Mouse (Mus musculus) lung, embryonic 15.5 days (tissue): ENCODE results near the gene Skap1. TPM values are rescaled to one million over a fixed set of nuclear protein-coding genes. Genes with fewer than 3 reads are reported as not detected.

Experiments
- ATAC-seq: fragments of 200-750 bp; cut with Nextera tagmentation; 2 replicates; pipeline ENCODE4 v1.8.0; 2017; ENCODE audit warnings: moderate number of reproducible peaks, borderline replicate concordance; ENCODE audit not compliant: low FRiP score, low TSS enrichment; ENCODE audit errors: extremely low read depth
- H3K27ac ChIP-seq: fragments of 300-500 bp; sonication (generic); 2 replicates; pipeline ENCODE4 v1.5.1; 2015; ENCODE audit warnings: moderate library complexity, mild to moderate bottlenecking, inconsistent platforms
- H3K27me3 ChIP-seq: fragments of 300-500 bp; sonication (generic); 2 replicates; pipeline ENCODE4 v1.6.1; 2015; ENCODE audit warnings: inconsistent platforms
- H3K36me3 ChIP-seq: fragments of 300-500 bp; sonication (generic); 2 replicates; pipeline ENCODE4 v1.6.1; 2015; ENCODE audit warnings: inconsistent platforms
- H3K4me1 ChIP-seq: fragments of 300-500 bp; sonication (generic); 2 replicates; pipeline ENCODE4 v1.6.1; 2015; ENCODE audit warnings: inconsistent platforms
- H3K4me2 ChIP-seq: fragments of 300-500 bp; sonication (generic); 2 replicates; pipeline ENCODE4 v1.6.1; 2015; ENCODE audit warnings: inconsistent platforms, mild to moderate bottlenecking, moderate library complexity
- H3K4me3 ChIP-seq: fragments of 300-500 bp; sonication (generic); 2 replicates; pipeline ENCODE4 v1.5.1; 2015; ENCODE audit warnings: mild to moderate bottlenecking, inconsistent platforms
- H3K9ac ChIP-seq: fragments of 300-500 bp; sonication (generic); 2 replicates; pipeline ENCODE4 v1.6.1; 2015; ENCODE audit warnings: inconsistent platforms
- H3K9me3 ChIP-seq: fragments of 300-500 bp; sonication (generic); 2 replicates; pipeline ENCODE4 v1.6.1; 2016; ENCODE audit warnings: inconsistent platforms
- WGBS: fragments of 180-500 bp; shearing (Covaris S2); methylation state at CpG from one replicate; pipeline ENCODE4 v1.1.7; 2015; 5-methylcytosine and 5-hydroxymethylcytosine counted together
- polyA plus RNA-seq: library from polyadenylated mRNA; unstranded; fragments of >200 nt; fragmentation: Nextera tagmentation; extraction: Ambion mirVana; gene quantifications from 2 replicates; pipeline ENCODE4 v1.2.1, GENCODE M21; 2015

Skap1 gene
- polyA plus RNA-seq, 1 experiment from 2014 or later = 6.6 TPM

DNA sequence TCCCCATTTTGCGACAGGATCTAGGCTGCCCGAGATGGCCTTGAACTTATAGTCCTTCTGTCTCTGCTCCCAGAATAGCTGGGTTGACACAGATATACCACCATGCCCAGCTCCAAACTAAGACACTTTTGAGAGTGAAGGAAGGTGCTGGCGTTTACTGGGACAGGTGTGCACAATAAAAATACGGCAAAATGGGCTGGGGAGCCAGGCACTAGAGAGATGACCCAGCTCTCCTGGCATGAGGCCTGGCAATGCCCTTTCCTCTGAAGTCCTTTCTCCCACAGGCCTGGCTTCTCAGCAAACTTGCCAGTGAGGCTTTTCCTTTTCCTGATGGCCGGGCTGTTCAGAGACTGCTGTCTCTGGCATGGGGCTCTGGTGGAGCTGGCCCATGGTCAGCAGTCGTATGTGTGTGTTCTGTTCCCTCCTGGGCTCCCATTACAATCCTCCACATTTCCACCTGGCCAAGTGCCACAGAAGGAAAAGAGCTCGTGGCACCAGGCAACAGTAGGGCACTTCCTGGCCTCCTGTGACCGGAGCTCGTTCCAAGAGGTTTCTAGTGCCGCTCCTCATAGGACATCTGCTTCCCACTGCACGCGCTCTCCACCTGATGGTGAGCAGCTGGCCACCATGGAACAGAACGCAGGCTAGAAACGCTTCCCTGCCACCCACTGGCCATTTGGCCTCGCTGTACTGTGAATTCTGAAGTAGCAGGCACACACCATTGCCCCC is 298.5 kb downstream of the Skap1 start:
- 64% methylated on average over 15 of the region's 15 CpGs for WGBS

DNA sequence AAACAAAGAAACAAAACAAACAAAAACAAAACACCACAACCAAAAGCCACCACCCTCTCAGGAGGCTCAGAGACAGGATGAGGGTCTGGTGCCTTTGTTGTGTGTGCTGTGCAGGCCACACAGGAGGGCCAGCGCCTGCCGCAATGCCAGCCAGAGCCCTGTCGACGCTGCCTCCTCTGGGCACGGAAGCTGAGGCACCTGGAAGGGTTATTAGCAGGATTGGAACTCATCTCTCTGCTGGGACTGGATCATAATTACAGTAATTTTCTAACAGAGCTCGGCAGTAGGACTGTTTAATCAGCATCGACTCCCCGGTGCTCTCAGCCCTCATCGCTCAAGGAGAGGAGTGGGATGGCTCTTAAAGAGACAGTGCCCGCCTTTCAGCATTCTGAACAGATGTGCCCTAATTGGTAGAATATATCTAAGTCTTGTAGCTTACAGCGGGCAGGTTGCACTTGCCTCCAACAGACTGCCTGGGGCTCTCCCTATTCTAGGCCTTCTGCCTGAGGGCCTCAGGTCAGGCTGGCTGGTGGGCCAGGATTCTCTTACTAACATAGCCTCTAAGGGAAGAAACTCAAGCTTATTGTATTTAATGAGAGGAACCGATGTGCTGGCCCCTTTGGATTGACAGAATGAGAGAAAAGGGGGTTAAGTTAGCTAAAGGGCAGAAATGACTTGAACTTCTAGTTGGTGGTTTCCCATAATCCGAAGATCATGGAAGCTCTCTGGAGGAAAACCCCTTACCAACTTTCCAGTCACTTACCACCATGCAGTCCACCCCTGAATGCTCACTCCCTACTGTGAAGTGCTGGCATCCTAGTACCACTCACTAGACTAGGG is 300.3 kb downstream of the Skap1 start:
- WGBS = 49% methylated on average over 13 of the region's 13 CpGs
- Histone ChIP-seq H3K4me2 (no peak overlapping the region), H3K27ac (0 out of 2 replicates have a peak overlapping the region, but pooled peaks have one; percentile 60), H3K4me1 (peaks cover 18% of the 10 kb centered on the region; the same call in 1 of the 2 replicates), H3K36me3 (peaks cover 10% of the 10 kb centered on the region; the same call in 1 of the 2 replicates), H3K4me3 (no peak overlapping the region), H3K27me3 (no peaks in the 10 kb centered on the region), H3K9me3 (no peaks in the 10 kb centered on the region), H3K9ac (no peak overlapping the region)
- ATAC-seq = no peak

More for the DNA sequence above, 298.5 kb downstream of the Skap1 start:
- ATAC-seq = no peak
- H3K9ac ChIP-seq = no peak overlapping the region
- H3K4me1 ChIP-seq = peaks cover 6% of the 10 kb centered on the region; the same call in 1 of the 2 replicates
- H3K4me3 ChIP-seq = no peak overlapping the region
- no peaks in the 10 kb centered on the region for H3K27me3 ChIP-seq
- H3K4me2 ChIP-seq = no peak overlapping the region
- H3K36me3 ChIP-seq = no peaks in the 10 kb centered on the region
- no peaks in the 10 kb centered on the region for H3K9me3 ChIP-seq
- H3K27ac ChIP-seq = no peak overlapping the region

DNA sequence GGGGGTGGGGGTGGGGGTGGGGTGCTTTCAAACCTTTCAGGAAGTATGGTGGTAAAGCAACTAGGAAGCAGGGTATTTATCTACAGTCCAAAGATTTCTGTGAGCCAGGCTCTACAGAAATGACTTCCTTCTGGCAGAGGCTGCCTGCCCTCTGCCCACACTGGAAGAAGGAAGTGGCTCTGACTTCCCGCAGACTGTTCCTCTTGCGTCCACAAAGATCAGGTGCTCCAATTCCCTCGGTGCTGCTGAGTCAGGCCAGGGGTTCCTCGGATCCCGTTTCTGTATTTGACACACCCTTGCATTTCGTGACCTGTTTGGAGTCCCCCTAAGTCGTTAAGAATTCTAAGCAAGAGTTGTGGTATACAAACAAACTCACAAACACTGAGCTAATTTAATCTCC is 301.3 kb downstream of the Skap1 start:
- no peaks in the 10 kb centered on the region for H3K27me3 ChIP-seq
- H3K4me2 ChIP-seq = no peak overlapping the region
- WGBS = 54% methylated on average over 7 of the region's 7 CpGs
- no peak overlapping the region for H3K9ac ChIP-seq
- H3K4me3 ChIP-seq = no peak overlapping the region
- peaks cover 17% of the 10 kb centered on the region for H3K36me3 ChIP-seq
- peak overlapping the region; percentile 60 for H3K27ac ChIP-seq
- H3K4me1 ChIP-seq = peaks cover 18% of the 10 kb centered on the region; the same call in 1 of the 2 replicates
- ATAC-seq = peak; percentile 47; the same call in 1 of the 2 replicates
- H3K9me3 ChIP-seq = no peaks in the 10 kb centered on the region

DNA sequence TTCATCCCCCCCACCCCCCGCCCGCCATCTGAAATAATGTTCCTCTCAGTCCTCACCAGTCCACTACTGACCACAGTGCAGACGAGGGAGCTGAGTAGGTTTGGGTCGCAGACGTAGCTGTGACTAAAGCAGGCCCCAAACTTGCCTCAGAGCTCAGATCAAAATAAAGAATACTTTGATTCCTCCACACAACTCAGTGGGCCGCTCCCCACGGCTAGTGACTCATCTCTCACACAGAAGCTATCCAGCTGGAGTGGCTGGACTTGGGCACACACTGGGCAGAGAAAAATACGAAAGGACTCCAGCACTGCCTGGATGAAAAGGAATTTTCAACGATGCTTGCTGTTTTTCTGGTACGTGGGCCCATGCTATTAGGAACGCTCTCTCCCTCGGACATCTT is 302.2 kb downstream of the Skap1 start:
- ATAC-seq = no peak
- Histone ChIP-seq H3K27me3 (no peaks in the 10 kb centered on the region), H3K36me3 (peaks cover 24% of the 10 kb centered on the region), H3K4me3 (no peak overlapping the region), H3K27ac (no peak overlapping the region), H3K9me3 (no peaks in the 10 kb centered on the region), H3K4me2 (no peak overlapping the region), H3K4me1 (peaks cover 18% of the 10 kb centered on the region; the same call in 1 of the 2 replicates), H3K9ac (no peak overlapping the region)
- 72% methylated on average over 12 of the region's 12 CpGs for WGBS

DNA sequence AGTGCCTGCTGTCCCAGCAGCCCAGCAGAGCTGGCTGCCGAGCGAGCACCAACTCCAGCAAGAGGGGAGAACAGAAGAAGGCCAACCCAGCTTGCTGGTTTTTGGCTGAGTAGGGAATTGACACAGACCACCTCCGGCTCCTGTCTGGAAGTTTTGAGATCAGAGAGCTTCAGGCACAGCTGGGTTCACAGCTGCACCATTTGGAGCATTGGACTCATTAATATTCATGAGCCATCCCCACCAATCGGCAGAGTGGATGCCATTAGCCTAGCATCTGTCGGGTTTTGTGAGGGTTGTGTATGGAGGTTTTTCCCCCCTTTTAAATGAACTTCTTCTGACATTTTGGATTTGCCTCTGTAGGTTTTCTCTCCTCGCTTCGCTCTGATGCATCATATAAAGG is 302.7 kb downstream of the Skap1 start:
- Histone ChIP-seq H3K27ac (no peak overlapping the region), H3K9me3 (no peaks in the 10 kb centered on the region), H3K27me3 (no peaks in the 10 kb centered on the region), H3K4me1 (peaks cover 18% of the 10 kb centered on the region; the same call in 1 of the 2 replicates), H3K9ac (no peak overlapping the region), H3K4me3 (no peak overlapping the region), H3K4me2 (no peak overlapping the region), H3K36me3 (peaks cover 24% of the 10 kb centered on the region)
- ATAC-seq = no peak
- WGBS = 56% methylated on average over 7 of the region's 7 CpGs

DNA sequence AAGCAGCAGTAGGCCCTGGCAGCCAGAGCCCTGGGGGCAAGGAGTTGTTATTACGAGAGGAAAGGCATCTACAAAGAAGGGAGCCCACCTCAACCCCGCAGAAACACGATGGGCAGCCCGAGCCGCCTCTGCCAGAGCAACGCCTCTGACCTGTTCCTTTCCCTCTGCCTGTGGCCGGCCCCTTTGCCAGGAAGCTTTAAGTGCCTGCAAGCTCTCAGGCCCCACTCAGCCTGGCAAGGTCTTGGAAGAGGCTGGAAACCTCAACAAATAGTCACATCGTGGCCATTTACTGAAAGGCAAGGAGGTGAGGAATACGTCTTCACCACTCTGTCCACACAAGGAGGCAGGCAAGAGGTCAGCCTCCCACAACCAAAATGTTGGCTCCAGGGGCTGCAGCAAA is 303.8 kb downstream of the Skap1 start:
- peak overlapping the region; percentile 2; the same call in 1 of the 2 replicates for H3K4me2 ChIP-seq
- peaks cover 13% of the 10 kb centered on the region; the same call in 1 of the 2 replicates for H3K4me1 ChIP-seq
- ATAC-seq = no peak
- no peaks in the 10 kb centered on the region for H3K9me3 ChIP-seq
- no peaks in the 10 kb centered on the region for H3K27me3 ChIP-seq
- H3K36me3 ChIP-seq = peaks cover 35% of the 10 kb centered on the region
- 44% methylated on average over 9 of the region's 9 CpGs for WGBS
- no peak overlapping the region for H3K9ac ChIP-seq
- H3K27ac ChIP-seq = peak overlapping the region; percentile 80
- no peak overlapping the region for H3K4me3 ChIP-seq

DNA sequence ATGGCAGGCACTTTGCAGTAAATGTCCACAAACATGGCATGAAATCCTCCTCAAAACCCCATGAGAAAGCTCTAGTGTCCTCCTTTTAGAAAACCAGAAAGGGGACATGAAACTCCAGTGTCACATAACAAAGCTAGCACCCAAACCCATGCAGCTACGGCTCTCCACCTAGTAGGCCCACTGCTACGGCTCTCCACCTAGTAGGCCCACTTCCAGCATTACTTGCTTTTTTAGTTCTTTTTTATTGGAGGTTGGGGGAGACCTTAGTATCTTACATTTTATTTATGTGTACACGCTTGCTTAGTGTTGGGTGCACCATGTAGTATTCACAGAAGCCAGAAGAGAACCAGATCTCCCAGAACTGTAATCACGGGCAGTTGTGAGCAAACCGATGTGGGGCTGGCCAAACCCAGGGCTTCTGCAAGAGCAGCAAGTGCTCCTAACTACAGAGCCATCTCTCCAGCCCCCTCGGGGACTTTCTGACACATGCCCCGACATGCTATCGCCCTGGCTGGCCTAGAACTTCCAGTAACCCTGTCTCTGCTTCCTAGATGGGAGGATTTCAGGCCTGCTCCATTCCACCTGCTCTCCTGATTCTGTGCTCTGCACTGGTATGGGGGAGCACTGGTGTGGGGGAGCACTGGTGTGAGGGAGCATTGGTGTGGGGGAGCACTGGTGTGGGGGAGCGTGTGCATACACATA is 307.0 kb downstream of the Skap1 start:
- Histone ChIP-seq H3K27me3 (no peaks in the 10 kb centered on the region), H3K9ac (no peak overlapping the region), H3K4me3 (no peak overlapping the region), H3K9me3 (no peaks in the 10 kb centered on the region), H3K36me3 (peaks cover 35% of the 10 kb centered on the region), H3K4me1 (peaks cover 16% of the 10 kb centered on the region), H3K4me2 (no peak overlapping the region), H3K27ac (no peak overlapping the region)
- WGBS = 96% methylated on average over 9 of the region's 9 CpGs
- ATAC-seq = no peak

DNA sequence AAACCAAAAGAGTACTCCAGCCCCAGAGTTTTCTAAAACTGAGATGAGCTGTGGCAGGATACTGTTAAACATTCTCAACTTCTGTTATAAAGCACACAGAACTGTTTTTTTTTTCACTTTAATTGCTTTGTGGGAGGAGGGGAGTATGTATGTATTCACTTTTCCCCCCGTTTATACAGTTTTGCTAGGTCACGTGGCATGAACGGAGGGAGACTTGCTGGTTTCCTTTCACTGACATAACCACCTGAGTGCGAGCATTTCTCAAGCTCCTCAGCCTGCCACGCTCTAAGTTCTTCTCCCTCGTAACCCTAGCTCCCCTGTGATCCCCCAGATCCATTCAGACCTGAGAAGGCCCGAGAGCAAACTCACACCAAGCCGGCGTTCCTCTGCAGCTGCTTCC is 308.0 kb downstream of the Skap1 start:
- Histone ChIP-seq H3K9ac (no peak overlapping the region), H3K36me3 (peaks cover 35% of the 10 kb centered on the region), H3K9me3 (no peaks in the 10 kb centered on the region), H3K4me2 (no peak overlapping the region), H3K27me3 (no peaks in the 10 kb centered on the region), H3K4me1 (peaks cover 22% of the 10 kb centered on the region), H3K27ac (no peak overlapping the region), H3K4me3 (no peak overlapping the region)
- 83% methylated on average over 9 of the region's 9 CpGs for WGBS
- ATAC-seq = no peak

DNA sequence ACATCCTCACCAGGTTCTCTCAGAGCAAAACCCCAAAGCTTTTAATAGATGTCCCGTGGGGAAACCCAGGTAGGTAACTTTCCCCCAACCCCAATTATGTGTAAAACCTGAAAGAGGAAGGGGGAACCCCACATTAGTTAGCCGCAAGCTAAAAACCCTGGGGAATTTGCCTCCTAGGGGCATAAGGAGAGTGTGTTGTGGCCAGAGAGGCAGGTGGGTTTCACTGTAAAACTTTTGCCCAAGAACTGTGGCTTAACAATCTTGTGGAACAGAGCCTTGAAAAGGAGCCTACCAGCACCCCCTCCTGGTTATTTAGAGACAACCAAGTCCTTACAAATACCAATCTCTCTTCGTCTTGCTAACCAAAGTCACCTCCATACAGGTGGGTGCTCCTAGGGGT is 310.1 kb downstream of the Skap1 start:
- Histone ChIP-seq H3K9ac (no peak overlapping the region), H3K27me3 (no peaks in the 10 kb centered on the region), H3K36me3 (peaks cover 27% of the 10 kb centered on the region), H3K4me2 (no peak overlapping the region), H3K4me3 (no peak overlapping the region), H3K27ac (no peak overlapping the region), H3K9me3 (no peaks in the 10 kb centered on the region), H3K4me1 (peaks cover 10% of the 10 kb centered on the region)
- no peak for ATAC-seq
- 80% methylated on average over 3 of the region's 3 CpGs for WGBS

DNA sequence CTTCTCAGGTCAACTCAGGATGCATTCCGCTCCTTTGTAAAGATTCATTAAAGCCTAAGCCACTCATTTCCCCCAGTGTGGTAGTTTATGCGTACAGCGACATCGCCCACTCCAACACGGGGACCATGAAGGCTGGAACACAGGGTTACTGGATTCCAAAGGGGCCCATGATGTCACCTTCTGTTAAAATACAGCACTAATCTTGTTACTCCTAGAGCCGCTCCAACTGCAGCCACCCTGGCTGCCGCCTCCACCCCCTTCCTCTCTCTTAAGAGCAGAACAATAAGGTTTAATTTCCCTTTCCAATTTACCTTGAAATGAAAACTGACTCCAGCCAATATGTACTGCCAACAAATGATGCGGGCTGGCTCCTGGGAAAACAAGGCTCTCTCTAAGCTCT is 310.7 kb downstream of the Skap1 start:
- H3K9ac ChIP-seq = no peak overlapping the region
- H3K4me3 ChIP-seq = no peak overlapping the region
- H3K9me3 ChIP-seq = no peaks in the 10 kb centered on the region
- 81% methylated on average over 8 of the region's 8 CpGs for WGBS
- no peak for ATAC-seq
- H3K27ac ChIP-seq = no peak overlapping the region
- H3K27me3 ChIP-seq = no peaks in the 10 kb centered on the region
- peaks cover 10% of the 10 kb centered on the region for H3K4me1 ChIP-seq
- H3K4me2 ChIP-seq = no peak overlapping the region
- H3K36me3 ChIP-seq = peaks cover 22% of the 10 kb centered on the region

DNA sequence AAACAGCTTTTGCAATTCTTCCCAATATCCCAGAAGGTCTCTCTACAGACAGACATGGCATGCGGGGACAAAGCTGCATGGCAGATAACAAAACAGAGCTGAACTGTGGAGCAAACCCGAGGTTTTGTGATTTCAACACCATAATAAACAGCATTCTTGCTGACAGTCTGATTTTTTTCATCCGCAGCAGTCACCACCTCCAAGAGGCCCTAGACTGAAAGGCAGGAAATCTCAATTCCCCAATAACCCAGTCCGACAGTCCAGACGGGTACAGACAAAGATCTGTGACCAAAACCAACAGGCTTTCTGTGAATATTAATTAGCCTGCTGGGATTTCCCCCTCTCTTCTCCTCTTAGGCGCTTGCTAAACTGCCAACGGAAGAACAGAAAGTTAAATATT is 311.3 kb downstream of the Skap1 start:
- peaks cover 10% of the 10 kb centered on the region for H3K4me1 ChIP-seq
- no peaks in the 10 kb centered on the region for H3K27me3 ChIP-seq
- WGBS = 71% methylated on average over 7 of the region's 7 CpGs
- peaks cover 18% of the 10 kb centered on the region for H3K36me3 ChIP-seq
- H3K9ac ChIP-seq = no peak overlapping the region
- ATAC-seq = no peak
- no peaks in the 10 kb centered on the region for H3K9me3 ChIP-seq
- no peak overlapping the region for H3K4me2 ChIP-seq
- H3K27ac ChIP-seq = no peak overlapping the region
- H3K4me3 ChIP-seq = no peak overlapping the region
